Mouse (Mus musculus): ENCODE measurements around the gene Dpf1.
A peak's percentile ranks its signal among the peaks of the same experiment; 100 is the strongest.

Gene Dpf1

DNA sequence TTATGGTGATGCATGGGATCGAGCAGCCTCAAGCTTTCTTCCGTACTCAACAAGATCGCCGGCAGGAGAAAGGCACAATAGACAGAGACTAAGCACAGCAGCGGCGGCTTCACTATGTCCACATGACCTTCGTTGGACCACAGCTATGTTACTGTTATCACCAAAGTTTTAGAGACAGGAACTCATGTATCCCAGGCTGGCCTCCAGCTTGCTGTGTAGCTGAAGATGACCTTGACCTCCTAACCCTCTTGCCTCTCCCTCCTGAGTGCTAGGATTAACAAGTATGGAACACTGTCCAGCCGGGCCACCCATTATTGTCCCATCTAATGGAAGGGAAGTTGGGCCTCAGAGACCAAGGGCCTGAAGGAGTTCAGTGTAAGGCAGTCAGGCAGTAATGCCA is 37.1 kb downstream of the Dpf1 start:
- no peak for DNase-seq (ENCODE audit: low spot score)

GRCm38 (mm10) chr7:29341722-29342121 is 38.0 kb downstream of the Dpf1 start:
- DNase-seq (ENCODE audit: low spot score) = no peak

DNA sequence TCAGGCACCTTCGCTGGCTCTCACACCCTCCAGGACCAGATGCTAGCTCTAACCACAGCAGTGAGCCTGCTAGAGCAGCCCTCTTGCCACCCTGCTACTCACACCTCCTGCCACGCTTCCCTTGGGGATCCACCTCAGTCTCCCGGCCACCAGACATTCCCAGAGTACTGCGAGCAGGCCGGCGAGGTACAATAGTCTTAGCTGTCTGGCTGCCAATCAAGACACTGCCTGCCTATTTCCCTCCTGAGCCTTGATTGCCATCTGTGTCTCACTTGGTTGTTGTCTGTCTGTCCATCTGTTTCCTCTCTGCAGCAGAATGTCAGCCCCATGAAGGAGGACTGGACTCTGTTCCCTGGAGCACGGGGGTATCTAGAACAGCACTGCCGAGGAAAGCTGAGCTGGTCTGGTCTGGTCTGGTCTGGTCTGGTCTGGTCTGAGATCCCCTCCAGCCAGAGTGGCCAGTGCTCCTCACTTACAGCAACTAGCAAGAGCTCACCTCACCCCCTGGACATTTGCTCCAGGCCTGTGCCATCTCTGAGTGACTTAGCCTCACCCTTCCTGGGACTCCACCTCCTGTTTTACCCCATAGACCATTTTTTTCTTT is 38.8 kb downstream of the Dpf1 start:
- no peak for DNase-seq (ENCODE audit: low spot score)

DNA sequence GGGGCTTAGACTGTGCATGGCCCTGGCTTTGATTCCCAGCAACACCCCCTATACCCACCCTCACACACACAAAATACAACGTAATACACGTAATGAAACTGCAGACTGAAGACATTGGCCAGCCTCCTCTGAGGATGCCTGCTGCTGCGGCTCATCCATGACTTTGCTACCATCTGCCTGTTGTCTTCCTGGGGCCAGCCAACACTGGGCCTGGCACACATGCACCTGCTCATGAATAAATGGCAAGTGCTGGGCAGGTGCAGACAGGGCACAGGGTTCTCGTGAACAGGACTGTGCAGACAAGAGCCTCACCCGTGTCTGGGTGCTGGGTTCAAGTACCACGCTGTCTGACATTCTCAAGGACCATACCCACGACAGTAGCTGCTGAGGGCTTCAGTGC is 40.0 kb downstream of the Dpf1 start:
- no peak for DNase-seq (ENCODE audit: low spot score)

GRCm38 (mm10) chr7:29345534-29345933 is 41.8 kb downstream of the Dpf1 start:
- DNase-seq (ENCODE audit: low spot score) = no peak

DNA sequence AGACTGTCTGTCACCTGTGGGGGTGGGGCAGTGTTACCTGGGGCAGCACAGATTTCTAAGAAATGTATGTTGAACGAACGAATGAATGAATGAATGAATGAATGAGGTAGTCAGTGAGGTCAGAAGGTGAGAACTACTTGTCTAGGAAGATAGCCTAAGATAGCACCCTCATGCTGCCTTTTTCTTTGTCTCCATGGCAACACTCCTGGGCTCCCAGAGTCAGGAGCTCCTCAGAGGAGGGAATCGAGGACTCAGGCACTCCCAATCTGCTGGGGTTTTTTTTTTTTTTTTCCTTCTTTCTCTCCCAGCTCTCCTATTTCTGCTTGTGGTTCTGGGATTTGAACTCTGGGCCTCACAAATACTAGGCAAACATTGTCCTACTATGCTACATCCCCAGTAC is 42.5 kb downstream of the Dpf1 start:
- DNase-seq (ENCODE audit: low spot score) = no peak

GRCm38 (mm10) chr7:29350489-29350888 is 46.7 kb downstream of the Dpf1 start:
- no peak for DNase-seq (ENCODE audit: low spot score)

- no peak for DNase-seq (ENCODE audit: low spot score)
Measured at GRCm38 (mm10) chr7:29352246-29352645, 48.5 kb downstream of the Dpf1 start.

DNA sequence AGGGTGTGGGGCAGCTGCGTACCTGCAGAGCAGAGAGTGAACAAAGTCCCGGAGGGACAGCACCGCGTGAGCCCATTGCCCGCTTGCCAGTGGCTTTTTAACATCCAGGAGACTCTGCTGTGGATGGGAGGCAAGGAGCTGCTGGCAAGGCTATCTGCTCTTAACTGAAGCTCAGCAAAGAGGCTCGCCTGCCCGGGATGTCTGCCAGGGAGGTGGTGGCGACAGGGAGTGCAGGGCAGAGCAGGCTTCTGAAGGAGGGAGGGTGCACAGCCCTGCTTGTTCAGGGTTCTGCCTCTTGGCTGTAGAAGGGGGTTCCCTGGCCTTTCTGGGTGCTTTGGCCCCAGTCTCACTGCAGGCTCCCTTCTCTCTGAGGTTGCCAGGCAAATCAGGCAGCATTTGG is 50.4 kb downstream of the Dpf1 start:
- no peak for DNase-seq (ENCODE audit: low spot score)

DNA sequence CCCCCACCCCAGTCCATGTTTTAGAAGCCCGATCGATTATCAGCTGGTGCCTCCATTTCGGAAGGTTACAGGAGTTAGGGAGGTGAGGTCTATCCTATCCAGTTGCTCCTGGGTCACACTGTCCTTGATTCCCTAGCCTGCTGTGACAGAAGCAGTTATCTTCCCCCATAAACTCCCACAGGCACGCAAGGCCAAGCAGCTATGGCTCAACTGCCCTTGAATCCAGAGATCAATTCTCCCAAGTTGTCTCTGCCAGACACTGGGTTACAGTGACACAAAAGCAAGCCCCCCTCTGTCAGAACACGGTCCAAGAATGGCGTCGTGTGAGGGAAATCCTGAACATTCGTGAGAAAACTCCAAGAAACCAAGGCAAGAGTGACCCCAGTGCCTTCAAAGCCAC is 51.7 kb downstream of the Dpf1 start:
- no peak for DNase-seq (ENCODE audit: low spot score)

DNA sequence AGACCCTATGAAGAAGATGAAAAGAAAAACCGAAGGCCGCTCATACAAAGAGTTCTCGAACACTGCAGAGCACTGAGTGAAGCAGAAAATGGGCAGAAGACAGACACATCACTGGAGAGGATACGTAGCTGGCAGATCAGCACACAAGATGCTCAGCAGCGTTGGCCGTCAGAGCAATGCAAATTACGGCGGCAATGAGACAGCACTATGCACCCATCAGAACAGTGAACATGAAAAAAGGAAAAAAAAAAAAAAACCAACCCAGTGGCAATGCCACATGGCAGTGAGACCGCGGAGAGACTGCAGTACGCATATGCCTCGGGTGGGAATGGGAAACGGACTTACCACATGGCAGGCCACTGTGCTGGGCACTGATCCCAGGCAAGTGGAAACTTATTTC is 57.7 kb downstream of the Dpf1 start:
- DNase-seq (ENCODE audit: low spot score) = no peak

- peak; percentile 55 for DNase-seq (ENCODE audit: low spot score)
Measured at GRCm38 (mm10) chr7:29364052-29364451, 60.3 kb downstream of the Dpf1 start.

DNA sequence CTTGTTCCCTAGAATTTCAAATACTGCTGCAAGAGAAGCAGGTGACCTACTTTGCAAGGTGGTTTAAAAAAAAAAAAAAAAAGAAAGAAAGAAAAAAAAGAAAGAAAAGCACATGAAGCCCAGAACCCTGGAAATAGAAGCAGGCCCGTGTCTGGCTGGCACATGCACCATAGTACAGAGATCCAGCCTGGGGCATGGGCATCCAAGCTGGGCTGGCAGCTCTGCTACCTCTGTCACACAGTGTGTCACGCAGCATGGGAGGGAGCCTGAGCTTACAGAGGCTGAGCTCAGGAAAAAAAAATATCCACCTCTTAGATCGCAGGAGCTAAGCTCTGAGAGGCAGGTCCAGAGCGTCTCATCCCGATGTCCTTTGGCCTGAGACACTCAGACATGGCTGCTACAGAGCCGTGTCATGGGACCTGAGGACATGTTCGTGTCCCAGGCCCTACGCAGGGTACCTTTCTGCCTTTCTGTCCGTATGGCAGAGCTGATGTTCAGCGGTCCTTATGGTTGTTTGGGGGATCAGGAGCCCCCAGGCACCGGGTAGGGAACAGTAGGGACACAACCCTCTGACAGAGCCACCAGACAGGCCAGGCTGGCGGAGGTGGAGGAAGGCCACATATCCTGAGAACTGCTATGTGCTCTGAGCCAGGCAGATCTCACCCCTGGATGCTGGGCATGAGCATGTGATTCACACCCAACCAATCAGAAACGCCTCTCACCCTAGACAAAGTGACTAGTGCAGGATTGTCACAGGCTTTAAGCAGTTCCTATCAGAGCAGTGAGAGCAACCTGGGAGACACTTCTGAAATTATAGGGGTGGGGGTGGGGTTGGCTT is 63.6 kb downstream of the Dpf1 start:
- peak; percentile 51 for DNase-seq (ENCODE audit: low spot score)
